Mouse (Mus musculus) midbrain, embryonic 16.5 days (tissue): ENCODE measurements around the gene Rab3a. TPM values are rescaled to one million over a fixed set of nuclear protein-coding genes. Genes with fewer than 3 reads are reported as not detected.
A peak's percentile ranks its signal among the peaks of the same experiment; 100 is the strongest.

Experiments
- ATAC-seq: fragments of 200-750 bp; cut with Nextera tagmentation; 2 replicates; pipeline ENCODE4 v1.8.0; 2017; ENCODE audit warnings: moderate TSS enrichment
- H3K27ac ChIP-seq: fragments of 300-500 bp; sonication (generic); 2 replicates; pipeline ENCODE4 v1.5.1; 2014; ENCODE audit warnings: mild to moderate bottlenecking, low read length, mixed read lengths
- H3K27me3 ChIP-seq: fragments of 300-500 bp; sonication (generic); 2 replicates; pipeline ENCODE4 v1.6.1; 2014; ENCODE audit warnings: low read depth, low read length, mixed read lengths; ENCODE audit not compliant: control insufficient read depth, insufficient read depth
- H3K36me3 ChIP-seq: fragments of 300-500 bp; sonication (generic); 2 replicates; pipeline ENCODE4 v1.6.1; 2014; ENCODE audit warnings: mild to moderate bottlenecking, low read length, moderate library complexity, mixed read lengths; ENCODE audit not compliant: control insufficient read depth, insufficient read depth
- H3K4me1 ChIP-seq: fragments of 300-500 bp; sonication (generic); 2 replicates; pipeline ENCODE4 v1.6.1; 2014; ENCODE audit warnings: mild to moderate bottlenecking, low read length, mixed read lengths; ENCODE audit not compliant: control insufficient read depth, insufficient read depth
- H3K4me2 ChIP-seq: fragments of 300-500 bp; sonication (generic); 2 replicates; pipeline ENCODE4 v1.6.1; 2014; ENCODE audit warnings: mild to moderate bottlenecking, low read length, mixed read lengths
- H3K4me3 ChIP-seq: fragments of 300-500 bp; sonication (generic); 2 replicates; pipeline ENCODE4 v1.5.1; 2014; ENCODE audit warnings: low read depth, mild to moderate bottlenecking, low read length, moderate library complexity, mixed read lengths
- H3K9ac ChIP-seq: fragments of 300-500 bp; sonication (generic); 2 replicates; pipeline ENCODE4 v1.6.1; 2014; ENCODE audit warnings: low read depth, low read length, mixed read lengths
- H3K9me3 ChIP-seq: fragments of 300-500 bp; sonication (generic); replicated peaks from 2 replicates; pipeline ENCODE4 v1.6.1; 2014; ENCODE audit warnings: mild to moderate bottlenecking, low read length, mixed read lengths; ENCODE audit not compliant: control insufficient read depth, poor library complexity, severe bottlenecking
- WGBS: fragments of 180-500 bp; shearing (Covaris S2); extraction: QIAGEN DNeasy Blood & Tissue Kit; methylation state at CpG from one replicate; pipeline ENCODE4 v1.1.7; 2014; 5-methylcytosine and 5-hydroxymethylcytosine counted together
- polyA plus RNA-seq: library from polyadenylated mRNA; unstranded; fragments of >200 nt; fragmentation: Nextera tagmentation; extraction: Ambion mirVana; gene quantifications from 2 replicates; pipeline ENCODE4 v1.2.1, GENCODE M21; 2015

Gene Rab3a
- polyA plus RNA-seq, 1 experiment from 2014 or later, result 573 TPM

DNA sequence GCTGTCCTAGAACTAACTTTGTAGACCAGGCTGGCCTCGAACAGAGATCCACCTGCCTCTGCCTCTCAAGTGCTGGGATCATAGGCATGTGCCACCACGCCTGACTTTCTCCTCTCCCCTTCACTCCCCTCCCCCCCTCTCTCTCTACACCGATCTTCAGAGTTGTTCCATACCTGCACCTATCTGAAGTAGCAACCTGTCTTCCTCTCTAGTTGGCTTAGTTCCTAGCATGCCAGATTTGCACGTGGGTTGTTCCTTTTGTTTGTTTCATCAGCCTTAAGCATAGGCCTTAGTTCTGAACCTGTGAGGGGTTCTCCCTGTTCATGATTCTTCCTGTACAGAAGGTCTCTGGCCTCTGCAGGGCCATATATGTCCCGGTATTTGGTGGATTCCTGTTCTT, 16.8 kb upstream of the Rab3a start:
- Histone ChIP-seq H3K27ac (no peak overlapping the region), H3K27me3 (peaks cover 18% of the 10 kb centered on the region), H3K4me3 (no peak overlapping the region), H3K36me3 (no peaks in the 10 kb centered on the region), H3K4me1 (no peaks in the 10 kb centered on the region), H3K9me3 (no peaks in the 10 kb centered on the region), H3K9ac (no peak overlapping the region), H3K4me2 (no peak overlapping the region)
- ATAC-seq, result no peak
- WGBS, result 72% methylated on average over 5 of the region's 5 CpGs

DNA sequence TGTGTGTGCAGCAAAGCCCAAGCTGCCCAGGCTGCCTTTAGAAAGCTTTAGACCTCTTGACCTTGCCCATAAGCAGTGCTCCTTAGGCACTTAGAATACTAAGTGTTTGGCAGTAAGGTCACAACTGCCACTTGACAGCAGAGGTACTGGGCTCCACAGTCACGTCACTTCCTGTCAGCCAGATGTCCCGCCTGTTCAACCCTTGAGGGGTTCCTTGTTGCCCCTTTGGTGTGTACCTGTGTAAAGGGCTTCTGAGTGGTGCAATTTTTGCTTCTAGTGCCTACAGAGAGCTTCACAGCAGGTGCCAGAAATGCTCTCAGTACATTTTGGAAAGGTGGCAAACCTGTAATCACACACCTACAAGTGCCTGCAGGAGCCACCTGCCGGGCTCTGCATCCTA, 16.3 kb upstream of the Rab3a start:
- H3K9ac ChIP-seq, result no peak overlapping the region
- no peak overlapping the region for H3K4me2 ChIP-seq
- no peak overlapping the region for H3K4me3 ChIP-seq
- H3K36me3 ChIP-seq, result no peaks in the 10 kb centered on the region
- H3K9me3 ChIP-seq, result no peaks in the 10 kb centered on the region
- no peak for ATAC-seq
- peaks cover 1% of the 10 kb centered on the region for H3K4me1 ChIP-seq
- WGBS, result 74% methylated on average over 3 of the region's 3 CpGs
- H3K27ac ChIP-seq, result no peak overlapping the region
- peaks cover 19% of the 10 kb centered on the region for H3K27me3 ChIP-seq

DNA sequence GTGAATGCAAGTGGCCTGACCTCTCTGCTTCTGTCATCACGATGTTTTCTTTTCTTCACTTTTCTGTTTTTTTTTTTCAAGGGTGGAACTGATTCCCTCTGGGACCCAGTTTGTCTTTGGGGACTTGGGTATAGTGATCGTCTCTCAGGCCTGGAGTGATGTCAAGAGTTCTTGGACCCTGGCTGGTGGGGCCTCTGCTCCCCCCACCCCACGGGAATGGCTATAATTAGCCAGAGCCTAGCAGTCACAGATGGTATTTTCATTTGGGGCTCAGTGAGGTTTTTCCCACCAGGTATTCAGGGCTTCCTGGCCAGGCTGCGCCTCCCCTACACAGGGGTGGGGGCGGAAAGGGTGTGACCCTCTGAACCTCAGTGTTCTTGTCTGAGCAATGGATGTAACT, 12.8 kb upstream of the Rab3a start:
- H3K36me3 ChIP-seq, result no peaks in the 10 kb centered on the region
- H3K9me3 ChIP-seq, result no peaks in the 10 kb centered on the region
- no peak overlapping the region for H3K4me3 ChIP-seq
- H3K9ac ChIP-seq, result no peak overlapping the region
- no peak overlapping the region for H3K27ac ChIP-seq
- no peak for ATAC-seq
- peaks cover 13% of the 10 kb centered on the region for H3K4me1 ChIP-seq
- H3K4me2 ChIP-seq, result no peak overlapping the region
- WGBS, result 57% methylated on average over 5 of the region's 5 CpGs
- H3K27me3 ChIP-seq, result peaks cover 37% of the 10 kb centered on the region

DNA sequence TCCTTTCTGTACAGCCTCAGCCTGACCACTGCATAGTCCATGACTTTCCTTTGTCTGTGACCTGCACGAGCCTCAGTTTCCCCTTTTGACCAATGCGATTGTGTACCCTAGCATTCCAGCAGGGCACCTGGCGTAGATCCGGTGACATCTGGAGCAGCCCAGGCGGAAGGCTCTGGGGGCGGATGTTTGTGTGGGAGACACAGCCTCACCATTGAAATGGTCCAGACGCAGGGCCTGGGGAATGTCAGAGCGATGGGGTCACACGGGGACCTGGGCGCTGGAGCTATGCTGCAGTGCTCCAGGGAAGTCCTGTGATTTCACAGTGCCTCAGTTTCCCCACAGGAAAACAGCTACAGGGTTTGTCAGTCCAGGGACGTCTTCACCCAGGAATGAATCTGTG, 12.3 kb upstream of the Rab3a start:
- Histone ChIP-seq H3K9me3 (no peaks in the 10 kb centered on the region), H3K27me3 (peaks cover 40% of the 10 kb centered on the region), H3K4me2 (no peak overlapping the region), H3K4me3 (no peak overlapping the region), H3K9ac (no peak overlapping the region), H3K4me1 (peaks cover 13% of the 10 kb centered on the region), H3K36me3 (no peaks in the 10 kb centered on the region), H3K27ac (no peak overlapping the region)
- WGBS, result 76% methylated on average over 11 of the region's 11 CpGs
- no peak for ATAC-seq

DNA sequence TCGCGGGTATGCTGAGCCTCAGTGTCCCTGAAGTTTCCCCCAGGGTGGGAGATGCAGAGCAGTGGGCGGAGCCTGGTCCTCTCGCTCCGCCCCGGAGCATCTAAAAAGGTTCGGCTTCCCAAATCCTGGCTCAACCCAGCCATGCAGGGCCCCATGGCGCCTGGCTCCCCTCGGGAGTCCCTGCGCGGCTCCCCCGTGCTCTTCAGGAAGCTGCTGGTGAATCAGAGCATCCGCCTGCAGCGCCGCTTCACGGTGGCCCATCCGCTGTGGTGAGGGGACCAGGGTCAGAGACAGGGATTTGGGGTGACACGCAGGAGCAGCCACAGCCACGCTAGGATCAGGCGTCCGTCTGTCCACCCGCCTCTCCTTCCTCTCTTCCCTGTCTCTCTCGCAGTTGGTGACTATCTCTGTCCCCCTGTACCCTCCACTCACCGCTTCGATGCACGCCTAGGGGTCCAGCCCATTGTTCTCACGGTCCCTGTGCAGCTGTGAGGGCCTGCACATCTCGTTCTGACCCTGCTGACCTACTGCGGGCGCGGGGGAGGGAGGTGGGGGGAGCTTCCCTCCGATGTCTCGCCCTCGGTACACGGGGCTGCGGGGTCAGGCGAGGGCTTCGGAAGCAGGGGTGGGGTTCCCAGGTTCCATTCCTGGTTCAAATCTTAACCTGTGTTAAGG, 11.4 kb upstream of the Rab3a start:
- Histone ChIP-seq H3K9ac (peak overlapping the region; percentile 38; the same call in 1 of the 2 replicates), H3K4me1 (peaks cover 13% of the 10 kb centered on the region), H3K4me3 (peak overlapping the region; percentile 21), H3K27me3 (peaks cover 46% of the 10 kb centered on the region), H3K27ac (no peak overlapping the region), H3K9me3 (no peaks in the 10 kb centered on the region), H3K36me3 (no peaks in the 10 kb centered on the region), H3K4me2 (peak overlapping the region; percentile 66)
- 3% methylated on average over 38 of the region's 38 CpGs for WGBS
- no peak for ATAC-seq

DNA sequence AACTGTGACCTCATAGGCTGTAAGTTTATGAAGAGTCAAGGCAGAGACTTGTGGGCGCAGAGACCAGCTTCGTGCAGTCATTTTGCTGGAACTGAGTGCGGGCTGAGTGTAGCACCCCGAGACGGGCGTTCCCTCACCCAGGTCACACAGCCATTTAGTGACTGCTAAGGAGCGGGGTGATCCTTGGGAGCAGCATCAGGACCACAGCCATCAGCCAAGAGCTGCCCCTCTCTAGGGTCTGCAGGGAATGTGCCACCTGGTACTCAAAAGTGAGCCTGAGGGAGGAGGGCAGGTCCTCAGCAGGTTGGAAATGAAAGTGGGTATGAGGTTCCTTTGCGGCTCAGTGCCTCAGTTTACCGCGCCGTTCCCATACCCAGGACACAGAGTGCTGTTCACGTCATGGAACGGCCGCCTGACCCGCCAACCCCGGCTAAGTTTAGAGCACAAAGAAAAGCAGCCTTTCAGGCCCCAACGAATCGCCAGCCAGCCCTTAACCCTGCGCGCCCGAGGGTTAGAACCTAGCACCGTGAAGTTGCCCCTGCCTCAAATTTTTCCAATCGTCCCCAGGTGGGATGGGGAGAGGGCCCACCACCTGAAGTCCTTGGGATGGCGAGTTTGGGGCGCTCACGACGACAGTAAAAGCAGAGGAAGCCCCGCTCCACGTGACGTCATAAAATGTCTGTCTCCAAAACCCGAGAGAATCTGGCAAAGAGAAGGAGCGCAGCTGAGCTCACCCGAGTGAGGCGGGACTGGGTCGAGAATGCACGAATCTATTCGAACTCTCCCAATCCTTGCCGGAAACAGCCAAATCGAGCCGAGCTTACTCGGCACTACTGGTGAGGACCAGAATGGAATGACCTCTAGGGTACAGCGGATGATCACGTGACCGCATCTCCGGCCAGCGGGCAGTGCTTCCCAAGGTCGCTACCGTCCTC, 10.6 kb upstream of the Rab3a start:
- no peak overlapping the region for H3K27ac ChIP-seq
- ATAC-seq, result 0 out of 2 replicates have a peak, but pooled peaks have one; percentile 19
- WGBS, result 4% methylated on average over 48 of the region's 48 CpGs
- no peaks in the 10 kb centered on the region for H3K9me3 ChIP-seq
- peaks cover 13% of the 10 kb centered on the region for H3K4me1 ChIP-seq
- peak overlapping the region; percentile 53 for H3K9ac ChIP-seq
- H3K4me2 ChIP-seq, result peak overlapping the region; percentile 66
- H3K36me3 ChIP-seq, result no peaks in the 10 kb centered on the region
- H3K27me3 ChIP-seq, result peaks cover 49% of the 10 kb centered on the region
- H3K4me3 ChIP-seq, result peak overlapping the region; percentile 36

DNA sequence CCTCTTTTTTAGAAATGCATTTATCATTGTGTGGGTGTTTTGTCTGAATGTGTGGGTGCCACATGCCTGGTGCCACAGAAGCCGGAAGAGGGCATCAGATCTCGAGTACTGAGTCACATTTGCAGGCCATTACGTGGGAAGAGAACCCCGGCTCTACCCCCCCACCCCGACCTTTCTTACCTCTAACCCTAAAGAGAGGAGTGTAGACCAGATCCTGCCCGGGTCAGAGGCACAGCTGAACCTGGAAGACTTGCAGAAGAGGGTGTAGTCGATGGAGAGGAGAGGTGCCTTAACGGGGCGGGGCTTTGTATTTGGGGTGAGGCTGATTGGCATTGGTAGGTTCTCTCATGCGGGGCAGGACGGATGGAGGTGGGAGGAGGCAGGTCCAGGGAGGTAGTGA, 9.7 kb upstream of the Rab3a start:
- H3K27ac ChIP-seq, result no peak overlapping the region
- H3K4me2 ChIP-seq, result no peak overlapping the region
- H3K9me3 ChIP-seq, result no peaks in the 10 kb centered on the region
- peaks cover 13% of the 10 kb centered on the region for H3K4me1 ChIP-seq
- WGBS, result 59% methylated on average over 11 of the region's 11 CpGs
- no peaks in the 10 kb centered on the region for H3K36me3 ChIP-seq
- ATAC-seq, result no peak
- H3K9ac ChIP-seq, result no peak overlapping the region
- H3K4me3 ChIP-seq, result no peak overlapping the region
- H3K27me3 ChIP-seq, result peaks cover 49% of the 10 kb centered on the region

DNA sequence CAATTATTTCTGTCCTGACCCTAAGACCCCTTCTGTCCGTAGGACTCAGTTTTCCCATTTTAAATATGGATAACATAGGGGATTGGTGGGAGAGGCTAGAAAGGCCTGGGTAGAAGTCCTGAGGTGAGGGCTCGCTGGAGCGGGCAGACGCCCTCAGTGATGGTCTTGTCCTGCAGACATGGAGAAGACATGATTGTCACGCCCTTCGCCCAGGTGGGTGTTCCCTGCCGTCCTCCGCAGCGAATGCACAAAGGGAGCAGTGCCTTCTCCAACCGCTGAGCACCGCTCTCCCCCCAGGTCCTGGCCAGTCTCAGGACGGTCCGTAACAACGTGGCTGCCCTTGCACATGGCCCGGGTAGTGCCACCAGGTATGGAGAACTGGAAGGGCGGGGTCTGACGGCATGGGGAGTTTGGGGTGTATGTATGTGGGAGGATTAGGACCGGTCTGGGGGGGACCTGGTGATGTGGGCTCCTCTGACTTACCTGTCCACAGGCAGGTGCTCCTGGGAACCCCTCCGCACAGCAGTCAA, 8.7 kb upstream of the Rab3a start:
- Histone ChIP-seq H3K36me3 (no peaks in the 10 kb centered on the region), H3K4me2 (no peak overlapping the region), H3K27me3 (peaks cover 47% of the 10 kb centered on the region), H3K4me1 (peaks cover 13% of the 10 kb centered on the region), H3K9ac (no peak overlapping the region), H3K27ac (no peak overlapping the region), H3K4me3 (no peak overlapping the region), H3K9me3 (no peaks in the 10 kb centered on the region)
- ATAC-seq, result no peak
- 56% methylated on average over 19 of the region's 19 CpGs for WGBS

DNA sequence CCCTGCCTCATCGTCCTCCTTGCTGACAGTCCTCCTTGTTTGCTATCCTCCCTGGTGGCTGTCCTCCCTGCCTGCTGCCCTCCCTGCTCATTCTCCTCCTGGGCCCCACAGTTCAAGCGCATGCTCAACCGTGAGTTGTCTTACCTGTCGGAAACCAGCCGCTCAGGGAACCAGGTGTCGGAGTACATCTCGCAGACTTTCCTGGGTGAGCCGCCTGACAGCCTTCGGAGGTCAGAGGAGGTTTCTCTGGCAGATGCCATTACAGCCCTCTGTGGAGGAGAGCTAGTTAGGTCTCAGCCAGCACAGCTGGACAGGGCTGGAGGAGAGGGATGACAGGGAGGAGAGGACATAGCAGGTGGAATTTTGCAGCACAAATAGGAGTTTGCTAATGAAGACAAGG, 7.8 kb upstream of the Rab3a start:
- H3K9ac ChIP-seq, result no peak overlapping the region
- WGBS, result 82% methylated on average over 9 of the region's 9 CpGs
- H3K27ac ChIP-seq, result no peak overlapping the region
- H3K4me2 ChIP-seq, result no peak overlapping the region
- no peaks in the 10 kb centered on the region for H3K9me3 ChIP-seq
- H3K4me1 ChIP-seq, result peaks cover 13% of the 10 kb centered on the region
- no peaks in the 10 kb centered on the region for H3K36me3 ChIP-seq
- H3K27me3 ChIP-seq, result peaks cover 46% of the 10 kb centered on the region
- no peak for ATAC-seq
- no peak overlapping the region for H3K4me3 ChIP-seq
